Mouse (Mus musculus) embryonic facial prominence, embryonic 13.5 days (tissue): ENCODE measurements at regions not wholly inside any gene's neighbourhood (a gene's known extent, or its start where the extent isn't known, plus 50 kb on each side); places are given as distances from the start of the nearest gene placed in this dataset.
A peak's percentile ranks its signal among the peaks of the same experiment; 100 is the strongest.

Experiments used
- ATAC-seq: fragments of 200-750 bp; cut with Nextera tagmentation; 2 replicates; pipeline ENCODE4 v1.8.0; 2017; ENCODE audit warnings: low read depth; ENCODE audit not compliant: insufficient number of reproducible peaks, insufficient read depth, low FRiP score, low TSS enrichment
- H3K27ac ChIP-seq: fragments of 300-500 bp; sonication (generic); 2 replicates; pipeline ENCODE4 v1.5.1; 2015; ENCODE audit warnings: moderate library complexity, mild to moderate bottlenecking, inconsistent platforms
- H3K27me3 ChIP-seq: fragments of 300-500 bp; sonication (generic); 2 replicates; pipeline ENCODE4 v1.6.1; 2015; ENCODE audit warnings: mild to moderate bottlenecking, inconsistent platforms
- H3K36me3 ChIP-seq: fragments of 300-500 bp; sonication (generic); 2 replicates; pipeline ENCODE4 v1.6.1; 2015; ENCODE audit warnings: mild to moderate bottlenecking, inconsistent platforms
- H3K4me1 ChIP-seq: fragments of 300-500 bp; sonication (generic); 2 replicates; pipeline ENCODE4 v1.6.1; 2015; ENCODE audit warnings: inconsistent platforms
- H3K4me2 ChIP-seq: fragments of 300-500 bp; sonication (generic); 2 replicates; pipeline ENCODE4 v1.6.1; 2015; ENCODE audit warnings: moderate library complexity, mild to moderate bottlenecking, inconsistent platforms
- H3K4me3 ChIP-seq: fragments of 300-500 bp; sonication (generic); 2 replicates; pipeline ENCODE4 v1.5.1; 2015; ENCODE audit warnings: mild to moderate bottlenecking, inconsistent platforms
- H3K9ac ChIP-seq: fragments of 300-500 bp; sonication (generic); 2 replicates; pipeline ENCODE4 v1.6.1; 2015; ENCODE audit warnings: mild to moderate bottlenecking, inconsistent platforms
- H3K9me3 ChIP-seq: fragments of 300-500 bp; sonication (generic); 2 replicates; pipeline ENCODE4 v1.6.1; 2016; ENCODE audit warnings: inconsistent platforms
- WGBS: fragments of 180-500 bp; shearing (Covaris S2); methylation state at CpG from one replicate; pipeline ENCODE4 v1.1.7; 2015; ENCODE audit warnings: mixed read lengths; 5-methylcytosine and 5-hydroxymethylcytosine counted together

DNA sequence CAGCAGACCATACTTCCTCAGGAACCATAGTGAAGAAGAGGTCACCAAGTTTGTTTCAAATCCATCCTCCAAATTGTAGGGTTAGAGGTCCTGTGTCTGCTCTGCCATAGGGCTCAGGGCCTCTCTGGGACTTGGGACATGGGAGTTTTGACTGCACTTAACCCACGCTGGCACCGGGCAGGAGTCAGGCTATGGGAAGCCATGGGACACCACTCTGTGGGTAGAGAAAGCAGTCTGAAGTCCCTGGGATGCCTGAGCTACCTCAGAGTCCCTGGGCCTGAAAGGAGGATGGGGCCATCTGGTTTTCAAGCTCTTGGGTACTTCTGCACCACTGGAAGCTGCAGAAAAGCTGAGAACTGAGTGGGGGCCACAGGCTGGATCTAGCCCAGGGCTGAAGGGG, 819.7 kb upstream of the Tenm4 start:
- Histone ChIP-seq H3K9ac (no peak overlapping the region), H3K4me1 (0 out of 2 replicates have a peak, but pooled peaks cover 3% of the 10 kb centered on the region), H3K36me3 (no peaks in the 10 kb centered on the region), H3K27me3 (no peaks in the 10 kb centered on the region), H3K27ac (no peak overlapping the region), H3K4me2 (no peak overlapping the region), H3K9me3 (no peaks in the 10 kb centered on the region), H3K4me3 (no peak overlapping the region)
- 0 out of 2 replicates have a peak, but pooled peaks have one; percentile 52 for ATAC-seq
- WGBS: 84% methylated on average over 2 of the region's 2 CpGs

GRCm38 (mm10) chr7:95352133-95352532, 818.9 kb upstream of the Tenm4 start:
- no peak overlapping the region for H3K9ac ChIP-seq
- no peak for ATAC-seq
- 83% methylated on average over 3 of the region's 3 CpGs for WGBS
- no peaks in the 10 kb centered on the region for H3K9me3 ChIP-seq
- H3K4me3 ChIP-seq: no peak overlapping the region
- H3K4me2 ChIP-seq: no peak overlapping the region
- H3K36me3 ChIP-seq: no peaks in the 10 kb centered on the region
- H3K27me3 ChIP-seq: no peaks in the 10 kb centered on the region
- H3K4me1 ChIP-seq: 0 out of 2 replicates have a peak, but pooled peaks cover 3% of the 10 kb centered on the region
- H3K27ac ChIP-seq: no peak overlapping the region

GRCm38 (mm10) chr7:95354991-95355390, 816.1 kb upstream of the Tenm4 start:
- no peak for ATAC-seq
- Histone ChIP-seq H3K4me2 (no peak overlapping the region), H3K36me3 (no peaks in the 10 kb centered on the region), H3K27ac (no peak overlapping the region), H3K9ac (no peak overlapping the region), H3K27me3 (no peaks in the 10 kb centered on the region), H3K9me3 (no peaks in the 10 kb centered on the region), H3K4me1 (0 out of 2 replicates have a peak, but pooled peaks cover 3% of the 10 kb centered on the region), H3K4me3 (no peak overlapping the region)
- WGBS: 85% methylated on average over 2 of the region's 2 CpGs

DNA sequence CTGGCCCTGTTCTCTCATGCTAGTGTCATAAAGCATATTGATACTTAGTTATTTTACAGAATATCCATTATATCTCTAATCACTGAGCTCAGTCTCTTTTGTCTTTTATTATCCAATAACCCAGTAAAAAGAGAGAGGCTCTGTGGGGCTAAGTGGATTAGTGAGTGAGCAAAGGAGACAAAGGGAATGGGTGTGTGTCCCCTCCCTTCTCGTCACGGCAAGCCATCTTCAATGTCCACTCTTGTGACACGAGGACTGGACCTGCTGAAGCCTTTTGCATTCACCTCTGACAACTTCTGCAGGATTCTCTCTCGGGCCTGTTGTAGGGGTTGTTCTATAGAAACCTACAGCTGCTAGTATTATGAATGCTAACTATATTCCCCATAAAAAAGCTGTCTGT, 812.3 kb upstream of the Tenm4 start:
- Histone ChIP-seq H3K4me3 (no peak overlapping the region), H3K9me3 (no peaks in the 10 kb centered on the region), H3K27ac (no peak overlapping the region), H3K9ac (no peak overlapping the region), H3K4me2 (no peak overlapping the region), H3K27me3 (no peaks in the 10 kb centered on the region), H3K36me3 (no peaks in the 10 kb centered on the region), H3K4me1 (no peaks in the 10 kb centered on the region)
- 73% methylated on average over 4 of the region's 4 CpGs for WGBS
- no peak for ATAC-seq

DNA sequence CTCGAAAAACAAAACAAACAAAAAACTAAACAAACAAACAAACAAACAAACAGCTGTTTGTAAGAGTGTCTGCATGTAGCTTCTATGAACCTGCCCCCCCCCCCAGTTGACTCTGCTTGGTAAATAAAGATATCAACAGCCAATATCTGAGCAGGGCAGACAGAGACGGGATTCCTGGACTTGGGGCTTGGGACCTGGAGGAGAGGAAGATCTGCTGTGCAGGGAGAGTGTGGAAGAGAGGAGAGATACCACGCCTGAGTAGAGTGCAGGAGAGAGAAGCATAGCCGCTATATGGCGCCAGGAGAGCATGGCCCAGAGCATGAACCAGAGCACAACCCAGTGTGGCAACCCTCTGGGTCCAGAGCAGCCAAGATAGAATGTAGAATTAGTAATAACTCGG, 811.9 kb upstream of the Tenm4 start:
- no peaks in the 10 kb centered on the region for H3K9me3 ChIP-seq
- no peak overlapping the region for H3K9ac ChIP-seq
- no peaks in the 10 kb centered on the region for H3K27me3 ChIP-seq
- H3K27ac ChIP-seq: no peak overlapping the region
- H3K4me3 ChIP-seq: no peak overlapping the region
- ATAC-seq: no peak
- no peak overlapping the region for H3K4me2 ChIP-seq
- H3K4me1 ChIP-seq: no peaks in the 10 kb centered on the region
- H3K36me3 ChIP-seq: no peaks in the 10 kb centered on the region
- 86% methylated on average over 6 of the region's 6 CpGs for WGBS
